Mouse (Mus musculus): ENCODE data around the gene Tnfsf9. TPM values are rescaled to one million over a fixed set of nuclear protein-coding genes. Genes with fewer than 3 reads are reported as not detected.
A peak's percentile ranks its signal among the peaks of the same experiment; 100 is the strongest.

Gene Tnfsf9
- polyA plus RNA-seq, 1 experiment from 2014 or later = 6.6 TPM

- ATAC-seq = 0 out of 2 replicates have a peak, but pooled peaks have one; percentile 13
- WGBS = 3% methylated on average over 11 of the region's 11 CpGs
Measured at GRCm38 (mm10) chr17:57070699-57071098, 34.4 kb upstream of the Tnfsf9 start.

GRCm38 (mm10) chr17:57076916-57077315 is 28.2 kb upstream of the Tnfsf9 start:
- Histone ChIP-seq H3K9me3 (no peaks in the 10 kb centered on the region), H3K36me3 (peaks cover 25% of the 10 kb centered on the region), H3K4me2 (replicated peaks) (no peak overlapping the region), H3K27ac (no peak overlapping the region), H3K9ac (replicated peaks) (no peak overlapping the region), H3K4me3 (replicated peaks) (no peak overlapping the region), H3K27me3 (no peaks in the 10 kb centered on the region), H3K4me1 (replicated peaks) (no peaks in the 10 kb centered on the region)
- WGBS = 59% methylated on average over 3 of the region's 3 CpGs
- ATAC-seq = no peak

More at GRCm38 (mm10) chr17:57070699-57071098, 34.4 kb upstream of the Tnfsf9 start:
- peak overlapping the region; percentile 22 for H3K4me3 ChIP-seq (replicated peaks)
- H3K9me3 ChIP-seq = no peaks in the 10 kb centered on the region
- H3K36me3 ChIP-seq = no peaks in the 10 kb centered on the region
- H3K4me1 ChIP-seq (replicated peaks) = peaks cover 5% of the 10 kb centered on the region; the same call in 1 of the 2 replicates
- H3K4me2 ChIP-seq (replicated peaks) = peak overlapping the region; percentile 33
- H3K27ac ChIP-seq = no peak overlapping the region
- H3K27me3 ChIP-seq = 0 out of 2 replicates have a peak, but pooled peaks cover 3% of the 10 kb centered on the region
- H3K9ac ChIP-seq (replicated peaks) = no peak overlapping the region

- ATAC-seq = peak; percentile 40; the same call in 1 of the 2 replicates
- WGBS = 50% methylated on average over 6 of the region's 6 CpGs
Measured at GRCm38 (mm10) chr17:57078336-57078735, 26.8 kb upstream of the Tnfsf9 start, which contains the start of gene Dennd1c. Gene Dennd1c (minus strand): TSS chr17:57078514.

GRCm38 (mm10) chr17:57079919-57080318 is 25.2 kb upstream of the Tnfsf9 start:
- H3K36me3 ChIP-seq = peaks cover 50% of the 10 kb centered on the region
- no peak overlapping the region for H3K4me3 ChIP-seq (replicated peaks)
- no peak overlapping the region for H3K27ac ChIP-seq
- no peaks in the 10 kb centered on the region for H3K27me3 ChIP-seq
- no peak overlapping the region for H3K9ac ChIP-seq (replicated peaks)
- no peak for ATAC-seq
- no peaks in the 10 kb centered on the region for H3K9me3 ChIP-seq
- H3K4me1 ChIP-seq (replicated peaks) = peaks cover 17% of the 10 kb centered on the region; the same call in 1 of the 2 replicates
- 82% methylated on average over 3 of the region's 3 CpGs for WGBS
- no peak overlapping the region for H3K4me2 ChIP-seq (replicated peaks)

More at GRCm38 (mm10) chr17:57078336-57078735, 26.8 kb upstream of the Tnfsf9 start, which contains the start of gene Dennd1c:
- Histone ChIP-seq H3K27me3 (no peaks in the 10 kb centered on the region), H3K9ac (replicated peaks) (no peak within 1 kb of the TSS), H3K27ac (no peak within 1 kb of the TSS), H3K4me1 (replicated peaks) (peaks cover 2% of the 10 kb centered on the region; the same call in 1 of the 2 replicates), H3K4me2 (replicated peaks) (no peak within 1 kb of the TSS), H3K36me3 (peaks cover 35% of the 10 kb centered on the region), H3K9me3 (no peaks in the 10 kb centered on the region), H3K4me3 (replicated peaks) (no peak within 1 kb of the TSS)

- whole genome bisulfite sequencing = 95% methylated on average over 31 of the region's 31 CpGs
- Histone ChIP-seq H3K9me3 (no peaks in the 10 kb centered on the region), H3K4me1 (replicated peaks) (peaks cover 27% of the 10 kb centered on the region), H3K4me2 (replicated peaks) (no peak overlapping the region), H3K36me3 (peaks cover 58% of the 10 kb centered on the region), H3K9ac (replicated peaks) (no peak overlapping the region), H3K4me3 (replicated peaks) (no peak overlapping the region), H3K27ac (no peak overlapping the region), H3K27me3 (no peaks in the 10 kb centered on the region)
- no peak for ATAC-seq
Measured at GRCm38 (mm10) chr17:57081234-57081842, 23.8 kb upstream of the Tnfsf9 start.

- Histone ChIP-seq H3K4me2 (replicated peaks) (no peak overlapping the region), H3K9me3 (no peaks in the 10 kb centered on the region), H3K36me3 (peaks cover 58% of the 10 kb centered on the region), H3K27me3 (no peaks in the 10 kb centered on the region), H3K4me3 (replicated peaks) (no peak overlapping the region), H3K9ac (replicated peaks) (no peak overlapping the region), H3K27ac (no peak overlapping the region), H3K4me1 (replicated peaks) (peaks cover 34% of the 10 kb centered on the region)
- no peak for ATAC-seq
- 89% methylated on average over 5 of the region's 5 CpGs for WGBS
Measured at GRCm38 (mm10) chr17:57082481-57082880, 22.6 kb upstream of the Tnfsf9 start.

- WGBS = 93% methylated on average over 11 of the region's 11 CpGs
- Histone ChIP-seq H3K9me3 (no peaks in the 10 kb centered on the region), H3K4me2 (replicated peaks) (peak overlapping the region; percentile 68), H3K4me1 (replicated peaks) (peaks cover 34% of the 10 kb centered on the region), H3K27me3 (no peaks in the 10 kb centered on the region), H3K27ac (no peak overlapping the region), H3K36me3 (peaks cover 40% of the 10 kb centered on the region), H3K9ac (replicated peaks) (0 out of 2 replicates have a peak overlapping the region, but pooled peaks have one; percentile 84), H3K4me3 (replicated peaks) (peak overlapping the region; percentile 60)
- no peak for ATAC-seq
Measured at GRCm38 (mm10) chr17:57085970-57086757, 19.0 kb upstream of the Tnfsf9 start.

- H3K9ac ChIP-seq (replicated peaks) = peak within 1 kb of the TSS; percentile 84
- H3K27me3 ChIP-seq = no peaks in the 10 kb centered on the region
- H3K9me3 ChIP-seq = no peaks in the 10 kb centered on the region
- H3K4me3 ChIP-seq (replicated peaks) = peak within 1 kb of the TSS; percentile 60
- WGBS = under 1% methylated on average over 31 of the region's 31 CpGs
- H3K27ac ChIP-seq = peak within 1 kb of the TSS; percentile 85
- ATAC-seq = peak; percentile 96
- H3K36me3 ChIP-seq = peaks cover 31% of the 10 kb centered on the region
- peaks cover 34% of the 10 kb centered on the region for H3K4me1 ChIP-seq (replicated peaks)
- H3K4me2 ChIP-seq (replicated peaks) = peak within 1 kb of the TSS; percentile 68
Measured at GRCm38 (mm10) chr17:57087049-57087832, 17.9 kb upstream of the Tnfsf9 start, which contains the start of gene Tubb4a. Gene Tubb4a (minus strand): TSS chr17:57087782.

- H3K27me3 ChIP-seq = peaks cover 7% of the 10 kb centered on the region
- H3K9me3 ChIP-seq = no peaks in the 10 kb centered on the region
- no peak overlapping the region for H3K4me3 ChIP-seq (replicated peaks)
- H3K4me1 ChIP-seq (replicated peaks) = peaks cover 7% of the 10 kb centered on the region
- H3K9ac ChIP-seq (replicated peaks) = no peak overlapping the region
- 89% methylated on average over 3 of the region's 3 CpGs for WGBS
- no peak for ATAC-seq
- H3K27ac ChIP-seq = no peak overlapping the region
- no peaks in the 10 kb centered on the region for H3K36me3 ChIP-seq
- H3K4me2 ChIP-seq (replicated peaks) = no peak overlapping the region
Measured at GRCm38 (mm10) chr17:57094222-57094621, 10.9 kb upstream of the Tnfsf9 start.

GRCm38 (mm10) chr17:57095855-57096622 is 9.1 kb upstream of the Tnfsf9 start:
- Histone ChIP-seq H3K4me1 (replicated peaks) (peaks cover 7% of the 10 kb centered on the region), H3K4me2 (replicated peaks) (peak overlapping the region; percentile 38), H3K4me3 (replicated peaks) (peak overlapping the region; percentile 17), H3K9me3 (no peaks in the 10 kb centered on the region), H3K27ac (no peak overlapping the region), H3K9ac (replicated peaks) (no peak overlapping the region), H3K36me3 (no peaks in the 10 kb centered on the region), H3K27me3 (peaks cover 7% of the 10 kb centered on the region)
- ATAC-seq = peak; percentile 68
- WGBS = 1% methylated on average over 18 of the region's 19 CpGs

- H3K9me3 ChIP-seq = no peaks in the 10 kb centered on the region
- H3K4me1 ChIP-seq (replicated peaks) = peaks cover 7% of the 10 kb centered on the region
- no peak overlapping the region for H3K27ac ChIP-seq
- peak overlapping the region; percentile 38 for H3K4me2 ChIP-seq (replicated peaks)
- peak; percentile 85 for ATAC-seq
- no peaks in the 10 kb centered on the region for H3K36me3 ChIP-seq
- no peak overlapping the region for H3K9ac ChIP-seq (replicated peaks)
- H3K4me3 ChIP-seq (replicated peaks) = peak overlapping the region; percentile 17; the same call in 1 of the 2 replicates
- WGBS = under 1% methylated on average over 11 of the region's 11 CpGs
- peaks cover 7% of the 10 kb centered on the region for H3K27me3 ChIP-seq
Measured at GRCm38 (mm10) chr17:57096623-57096920, 8.6 kb upstream of the Tnfsf9 start.

Measured in midbrain, embryonic 13.5 days (tissue).